Mouse (Mus musculus): ENCODE data around the gene Scpep1. TPM values are rescaled to one million over a fixed set of nuclear protein-coding genes. Genes with fewer than 3 reads are reported as not detected.

The Scpep1 gene
- total RNA-seq, 1 experiment, result 140 TPM

DNA sequence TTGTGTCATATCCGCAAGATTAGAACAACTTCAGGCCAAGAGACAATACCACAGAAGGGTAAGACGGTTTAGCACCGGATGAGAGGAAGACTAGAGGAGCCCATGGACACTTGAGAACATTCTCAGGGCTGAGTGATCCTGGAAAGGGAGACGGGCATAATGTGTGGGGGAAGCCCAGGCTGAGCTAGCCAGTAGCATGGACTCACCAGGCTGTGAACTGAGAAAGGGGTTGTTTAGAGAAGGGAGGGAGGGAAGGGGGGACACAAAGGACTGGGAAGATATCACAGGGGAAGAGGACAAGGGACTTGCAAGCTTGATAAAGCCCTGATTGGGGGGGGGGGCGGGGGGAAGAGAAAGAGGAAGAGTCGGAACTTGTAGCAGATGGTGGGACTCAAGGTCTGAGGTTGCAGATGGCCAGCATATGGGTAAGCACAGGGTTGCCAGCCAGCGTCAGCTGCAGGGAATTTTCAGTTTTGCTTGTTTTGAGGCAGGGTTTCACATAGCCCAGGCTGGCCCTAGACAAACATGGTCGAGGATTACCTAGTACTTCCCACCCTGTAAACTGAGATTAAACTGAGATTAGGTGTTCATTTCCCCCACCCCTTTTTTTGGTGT, 9.2 kb downstream of the Scpep1 start:
- TF ChIP-seq ZC3H11A (IDR thresholded peaks at IDR 0.05; ENCODE audit: borderline replicate concordance, low read depth, low read length) (no peak), MAFK (IDR thresholded peaks at IDR 0.05; ENCODE audit: insufficient read depth, low read depth, low read length) (no peak), CHD2 (IDR thresholded peaks at IDR 0.05; ENCODE audit: low read depth, low read length) (no peak), ZNF384 (IDR thresholded peaks at IDR 0.05; ENCODE audit: low read depth, low read length) (no peak), HCFC1 (IDR thresholded peaks at IDR 0.05; ENCODE audit: borderline replicate concordance, insufficient read depth, low read length) (no peak)
- in situ Hi-C loops (cut with MboI; ENCODE audit: low sequenced_read_pairs in 2 of 2, unreplicated experiment in 2 of 2), result no loop called here
- H3K27ac ChIP-seq (ENCODE audit: insufficient read depth, low read depth, low read length, poor library complexity, severe bottlenecking), result peak overlapping the region; percentile 5; the same call in 1 of the 2 replicates
- no peak for DNase-seq (ENCODE audit: low read depth, low spot score)
- H3K4me3 ChIP-seq (ENCODE audit: insufficient read depth in 1 of 2, low read depth in 1 of 2, low read length in 2 of 2, poor library complexity in 1 of 2, severe bottlenecking in 1 of 2), result no peak overlapping the region
- H3K36me3 ChIP-seq (ENCODE audit: control insufficient read depth, insufficient read depth, low read length, poor library complexity, severe bottlenecking), result peaks cover 34% of the 10 kb centered on the region
- H3K4me1 ChIP-seq (ENCODE audit: control insufficient read depth in 2 of 2, insufficient read depth in 2 of 2, low read length in 2 of 2, poor library complexity in 1 of 2), result peaks cover 13 to 14% of the 10 kb centered on the region in 2 experiments
- no peaks in the 10 kb centered on the region for H3K9me3 ChIP-seq (ENCODE audit: control insufficient read depth, insufficient read depth, low read depth, low read length)
- H3K9ac ChIP-seq (ENCODE audit: insufficient read depth, low read depth, low read length, poor library complexity, severe bottlenecking), result peak overlapping the region; percentile 38; the same call in 1 of the 2 replicates

DNA sequence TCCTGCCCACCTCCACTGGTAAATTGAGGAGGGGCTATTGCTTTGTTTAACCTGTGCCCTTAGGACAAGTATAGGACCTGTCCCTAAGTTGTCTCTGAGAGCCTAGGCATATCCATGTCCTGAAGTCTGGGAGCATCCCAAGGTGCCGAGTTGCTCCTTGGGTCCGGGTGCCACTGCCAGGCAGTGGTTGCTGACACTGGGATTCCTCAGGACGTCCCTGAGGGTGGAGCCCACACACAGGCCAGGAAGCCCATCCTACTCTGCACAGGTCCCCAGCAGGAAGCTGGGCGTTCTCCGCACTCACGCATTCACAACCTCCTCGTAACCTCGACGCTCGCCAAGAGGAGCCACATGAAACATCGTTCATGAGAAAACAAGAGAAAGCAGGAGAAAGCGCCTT, 13.8 kb downstream of the Scpep1 start:
- no peaks in the 10 kb centered on the region for H3K9me3 ChIP-seq (ENCODE audit: control insufficient read depth, insufficient read depth, low read depth, low read length)
- H3K27ac ChIP-seq (ENCODE audit: insufficient read depth, low read depth, low read length, poor library complexity, severe bottlenecking), result peak overlapping the region; percentile 87; the same call in 1 of the 2 replicates
- TF ChIP-seq ZC3H11A (IDR thresholded peaks at IDR 0.05; ENCODE audit: borderline replicate concordance, low read depth, low read length) (no peak), MAFK (IDR thresholded peaks at IDR 0.05; ENCODE audit: insufficient read depth, low read depth, low read length) (no peak), CHD2 (IDR thresholded peaks at IDR 0.05; ENCODE audit: low read depth, low read length) (no peak), HCFC1 (IDR thresholded peaks at IDR 0.05; ENCODE audit: borderline replicate concordance, insufficient read depth, low read length) (no peak), ZNF384 (IDR thresholded peaks at IDR 0.05; ENCODE audit: low read depth, low read length) (no peak)
- H3K36me3 ChIP-seq (ENCODE audit: control insufficient read depth, insufficient read depth, low read length, poor library complexity, severe bottlenecking), result peaks cover 36% of the 10 kb centered on the region
- no peak for DNase-seq (ENCODE audit: low read depth, low spot score)
- peaks cover 4 to 15% of the 10 kb centered on the region in 2 experiments; a peak in 3 of 4 replicates for H3K4me1 ChIP-seq (ENCODE audit: control insufficient read depth in 2 of 2, insufficient read depth in 2 of 2, low read length in 2 of 2, poor library complexity in 1 of 2)
- H3K4me3 ChIP-seq (ENCODE audit: insufficient read depth in 1 of 2, low read depth in 1 of 2, low read length in 2 of 2, poor library complexity in 1 of 2, severe bottlenecking in 1 of 2), result peak overlapping the region in 1 of 2 experiments; percentile 33; a peak in 2 of 4 replicates
- in situ Hi-C loops (cut with MboI; ENCODE audit: low sequenced_read_pairs in 2 of 2, unreplicated experiment in 2 of 2), result no loop called here
- H3K9ac ChIP-seq (ENCODE audit: insufficient read depth, low read depth, low read length, poor library complexity, severe bottlenecking), result no peak overlapping the region

DNA sequence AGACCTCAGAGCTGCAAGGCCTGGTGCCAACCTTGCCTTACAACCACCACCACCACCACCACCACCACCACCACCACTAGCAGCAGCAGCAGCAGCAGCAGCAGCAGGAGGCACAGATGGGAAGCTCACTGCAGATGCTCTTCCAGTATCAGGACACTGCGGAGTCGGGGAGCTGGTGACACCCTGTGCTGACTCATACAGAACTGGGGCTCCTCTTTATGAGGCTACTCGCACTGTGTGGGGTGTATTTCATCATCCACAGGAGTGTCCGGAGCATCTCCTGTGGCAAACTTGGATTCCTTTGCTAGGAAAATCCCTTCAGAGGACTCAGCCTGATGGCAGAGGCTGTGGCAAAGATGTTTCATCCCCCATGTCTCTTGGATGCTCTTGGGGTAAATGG, 15.6 kb downstream of the Scpep1 start:
- no peak overlapping the region for H3K4me3 ChIP-seq (ENCODE audit: insufficient read depth in 1 of 2, low read depth in 1 of 2, low read length in 2 of 2, poor library complexity in 1 of 2, severe bottlenecking in 1 of 2)
- DNase-seq (ENCODE audit: low read depth, low spot score), result no peak
- peaks cover 44% of the 10 kb centered on the region for H3K36me3 ChIP-seq (ENCODE audit: control insufficient read depth, insufficient read depth, low read length, poor library complexity, severe bottlenecking)
- H3K9me3 ChIP-seq (ENCODE audit: control insufficient read depth, insufficient read depth, low read depth, low read length), result no peaks in the 10 kb centered on the region
- no peak overlapping the region for H3K9ac ChIP-seq (ENCODE audit: insufficient read depth, low read depth, low read length, poor library complexity, severe bottlenecking)
- no peak for TF ChIP-seq ZC3H11A (IDR thresholded peaks at IDR 0.05; ENCODE audit: borderline replicate concordance, low read depth, low read length)
- TF ChIP-seq MAFK (IDR thresholded peaks at IDR 0.05; ENCODE audit: insufficient read depth, low read depth, low read length), result no peak
- TF ChIP-seq CHD2 (IDR thresholded peaks at IDR 0.05; ENCODE audit: low read depth, low read length), result no peak
- TF ChIP-seq ZNF384 (IDR thresholded peaks at IDR 0.05; ENCODE audit: low read depth, low read length), result no peak
- TF ChIP-seq HCFC1 (IDR thresholded peaks at IDR 0.05; ENCODE audit: borderline replicate concordance, insufficient read depth, low read length), result no peak
- peaks cover 4 to 21% of the 10 kb centered on the region in 2 experiments; a peak in 3 of 4 replicates for H3K4me1 ChIP-seq (ENCODE audit: control insufficient read depth in 2 of 2, insufficient read depth in 2 of 2, low read length in 2 of 2, poor library complexity in 1 of 2)
- peak overlapping the region; percentile 36; the same call in 1 of the 2 replicates for H3K27ac ChIP-seq (ENCODE audit: insufficient read depth, low read depth, low read length, poor library complexity, severe bottlenecking)
- in situ Hi-C loops (cut with MboI; ENCODE audit: low sequenced_read_pairs in 2 of 2, unreplicated experiment in 2 of 2), result no loop called here

DNA sequence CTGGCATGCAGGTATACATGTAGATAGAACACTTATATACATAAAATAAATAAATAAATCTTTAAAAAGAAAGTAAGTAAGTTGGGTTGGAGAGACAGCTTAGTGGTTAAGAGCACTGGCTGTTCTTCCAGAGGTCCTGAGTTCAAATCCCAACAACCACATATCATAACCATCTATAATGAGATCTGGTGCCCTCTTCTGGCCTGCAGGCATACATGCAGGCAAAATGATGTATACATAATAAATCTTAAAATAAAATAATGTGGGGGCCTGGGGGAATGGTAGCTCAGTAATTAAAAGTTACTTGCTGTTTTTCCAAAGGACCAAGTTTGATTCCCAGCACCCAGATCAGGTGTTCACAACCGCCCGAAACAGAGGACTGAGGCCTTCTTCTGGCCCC, 16.5 kb downstream of the Scpep1 start:
- no peaks in the 10 kb centered on the region for H3K9me3 ChIP-seq (ENCODE audit: control insufficient read depth, insufficient read depth, low read depth, low read length)
- no peak for DNase-seq (ENCODE audit: low read depth, low spot score)
- TF ChIP-seq CHD2 (IDR thresholded peaks at IDR 0.05; ENCODE audit: low read depth, low read length), result no peak
- no peak for TF ChIP-seq ZC3H11A (IDR thresholded peaks at IDR 0.05; ENCODE audit: borderline replicate concordance, low read depth, low read length)
- no peak for TF ChIP-seq HCFC1 (IDR thresholded peaks at IDR 0.05; ENCODE audit: borderline replicate concordance, insufficient read depth, low read length)
- TF ChIP-seq ZNF384 (IDR thresholded peaks at IDR 0.05; ENCODE audit: low read depth, low read length), result no peak
- no peak for TF ChIP-seq MAFK (IDR thresholded peaks at IDR 0.05; ENCODE audit: insufficient read depth, low read depth, low read length)
- no peak overlapping the region for H3K9ac ChIP-seq (ENCODE audit: insufficient read depth, low read depth, low read length, poor library complexity, severe bottlenecking)
- H3K36me3 ChIP-seq (ENCODE audit: control insufficient read depth, insufficient read depth, low read length, poor library complexity, severe bottlenecking), result peaks cover 45% of the 10 kb centered on the region
- in situ Hi-C loops (cut with MboI; ENCODE audit: low sequenced_read_pairs in 2 of 2, unreplicated experiment in 2 of 2), result no loop called here
- peaks cover 4 to 26% of the 10 kb centered on the region in 2 experiments; a peak in 3 of 4 replicates for H3K4me1 ChIP-seq (ENCODE audit: control insufficient read depth in 2 of 2, insufficient read depth in 2 of 2, low read length in 2 of 2, poor library complexity in 1 of 2)
- no peak overlapping the region for H3K27ac ChIP-seq (ENCODE audit: insufficient read depth, low read depth, low read length, poor library complexity, severe bottlenecking)
- H3K4me3 ChIP-seq (ENCODE audit: insufficient read depth in 1 of 2, low read depth in 1 of 2, low read length in 2 of 2, poor library complexity in 1 of 2, severe bottlenecking in 1 of 2), result no peak overlapping the region

Data from ES-E14 (cell line).